ENCODE assay signal across 8 mouse cellular contexts in the genomic region with DNA sequence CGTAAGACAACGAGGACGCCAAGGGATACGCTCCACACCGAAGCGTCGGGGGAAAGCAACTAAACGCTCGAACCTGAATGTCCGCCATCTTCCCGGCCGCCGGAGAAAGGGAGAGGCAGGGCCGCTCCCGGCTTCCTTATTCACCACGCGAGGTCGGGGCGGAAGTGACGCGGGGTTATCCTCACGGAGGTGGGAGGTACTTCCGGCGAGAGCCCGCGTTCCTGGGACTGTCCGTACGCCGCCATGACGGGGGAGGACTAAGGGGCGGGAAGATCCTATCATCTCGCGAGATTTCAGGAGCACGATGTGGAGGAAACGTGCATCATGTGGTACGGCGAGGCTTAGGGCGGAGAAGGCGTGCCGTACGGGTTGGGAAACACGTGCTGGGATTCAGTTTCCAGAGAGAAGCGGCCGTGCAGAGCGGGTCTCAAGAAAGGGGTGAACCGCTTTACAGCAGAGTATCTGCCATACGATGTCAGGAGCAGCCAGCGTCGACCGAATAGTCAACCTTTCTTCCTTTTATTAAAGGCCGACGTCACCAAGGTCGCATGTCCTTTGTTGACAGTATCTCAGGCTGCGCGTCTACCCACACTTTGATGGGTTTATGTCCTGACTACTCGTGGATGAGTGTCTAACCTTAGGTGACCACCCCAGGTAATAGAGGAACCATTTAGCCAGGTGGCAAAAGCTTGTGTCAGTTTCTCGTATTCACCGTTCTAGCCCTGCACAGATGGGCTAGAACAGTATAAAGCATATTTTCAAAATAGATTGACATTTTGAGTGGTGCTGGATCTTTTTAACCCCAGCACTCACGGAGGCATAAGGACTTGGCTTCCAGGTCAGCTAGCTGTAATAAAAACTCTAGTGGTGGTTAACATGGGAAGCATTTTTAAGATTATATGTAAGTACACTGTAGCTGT. TPM values are rescaled to one million over a fixed set of nuclear protein-coding genes. Genes with fewer than 3 reads are reported as not detected.
DNase-seq lines count a peak whose midpoint lies in the region; ATAC-seq and TF ChIP-seq lines count a peak whose summit lies in the region.

A gene (minus strand): TSS at position 216 of the 920 bp plus-strand sequence.

- peak within 1 kb of the TSS; percentile 100 for H3K9ac ChIP-seq in ES-E14 (ENCODE audit: insufficient read depth, low read depth, low read length, poor library complexity, severe bottlenecking)
- peak within 1 kb of the TSS; percentile 86 for H3K9ac ChIP-seq in forebrain, embryonic 15.5 days (replicated peaks)

- intact Hi-C loops in heart, postnatal 25 days (cut with DNase I) = loop anchor here (5.0 kb wide), 1 partner anchor 137 kb away; a partner anchor contains a TSS

- ATAC-seq in forebrain, embryonic 15.5 days (replicated peaks) = peak; percentile 83
- ATAC-seq in neutrophil, adult 5-6 weeks (ENCODE audit: extremely low read depth, insufficient number of reproducible peaks, low FRiP score, poor library complexity, severe bottlenecking) = peak; percentile 65

- H3K9me3 ChIP-seq in ES-E14 (ENCODE audit: control insufficient read depth, insufficient read depth, low read depth, low read length) = no peaks in the 10 kb centered on the region
- no peaks in the 10 kb centered on the region for H3K9me3 ChIP-seq in forebrain, embryonic 15.5 days

- peak within 1 kb of the TSS; percentile 93 to 99 for H3K4me3 ChIP-seq in ES-E14 (ENCODE audit: insufficient read depth in 1 of 2, low read depth in 1 of 2, low read length in 2 of 2, poor library complexity in 1 of 2, severe bottlenecking in 1 of 2)
- H3K4me3 ChIP-seq in forebrain, embryonic 15.5 days = peak within 1 kb of the TSS; percentile 74
- H3K4me3 ChIP-seq in lung, adult 2 months (replicated peaks; ENCODE audit: extremely low read depth, low read depth, low read length) = peak within 1 kb of the TSS; percentile 98

- peaks cover 72% of the 10 kb centered on the region for H3K36me3 ChIP-seq in ES-E14 (ENCODE audit: control insufficient read depth, insufficient read depth, low read length, poor library complexity, severe bottlenecking)
- H3K36me3 ChIP-seq in forebrain, embryonic 15.5 days = peaks cover 62% of the 10 kb centered on the region

- DNase-seq in ES-E14 (ENCODE audit: low read depth, low spot score) = peak; percentile 99
- peak; percentile 99 for DNase-seq in cerebellum, adult 11-12 months
- peak; percentile 98 for DNase-seq in heart, postnatal 25 days (ENCODE audit: low spot score)
- DNase-seq in layer of hippocampus, adult 18-20 months (ENCODE audit: low spot score in 2 of 2) = peak; percentile 98 to 99
- peak; percentile 98 for DNase-seq in lung, adult 2 months
- peak; percentile 98 to 99 for DNase-seq in thymus, adult 18-20 months

- H3K27ac ChIP-seq in ES-E14 (ENCODE audit: insufficient read depth, low read depth, low read length, poor library complexity, severe bottlenecking) = peak within 1 kb of the TSS; percentile 96
- peak within 1 kb of the TSS; percentile 87 for H3K27ac ChIP-seq in forebrain, embryonic 15.5 days (replicated peaks)

- TF ChIP-seq POLR2A in lung, adult 2 months (IDR thresholded peaks at IDR 0.05; ENCODE audit: borderline replicate concordance, extremely low read depth, low read depth, low read length) = peak; percentile 82

- in situ Hi-C loops in ES-E14 (cut with MboI; ENCODE audit: low sequenced_read_pairs in 2 of 2, unreplicated experiment in 2 of 2) = no loop called here

- H3K4me1 ChIP-seq in ES-E14 (ENCODE audit: control insufficient read depth in 2 of 2, insufficient read depth in 2 of 2, low read length in 2 of 2, poor library complexity in 1 of 2) = peaks cover 0 to 11% of the 10 kb centered on the region in 2 experiments; a peak in 2 of 4 replicates
- peaks cover 55% of the 10 kb centered on the region for H3K4me1 ChIP-seq in forebrain, embryonic 15.5 days
- peaks cover 13% of the 10 kb centered on the region; the same call in 1 of the 2 replicates for H3K4me1 ChIP-seq in lung, adult 2 months (ENCODE audit: control insufficient read depth, insufficient read depth, low read length)

- no peaks in the 10 kb centered on the region for H3K27me3 ChIP-seq in forebrain, embryonic 15.5 days

- WGBS in forebrain, embryonic 15.5 days = under 1% methylated on average over 59 of the region's 59 CpGs
- 1% methylated on average over 59 of the region's 59 CpGs for WGBS in lung, adult 2 months

- H3K4me2 ChIP-seq in forebrain, embryonic 15.5 days (replicated peaks) = peak within 1 kb of the TSS; percentile 87

- TF ChIP-seq CTCF in lung, adult 2 months (IDR thresholded peaks at IDR 0.05; ENCODE audit: insufficient read depth, low read length) = no peak

TF ChIP-seq in ES-E14, 5 proteins besides CTCF, POLR2A, EP300 and RAD21:
- TF ChIP-seq HCFC1 (IDR thresholded peaks at IDR 0.05; ENCODE audit: borderline replicate concordance, insufficient read depth, low read length) (peak; percentile 73; the same call in 1 of the 2 replicates), CHD2 (IDR thresholded peaks at IDR 0.05; ENCODE audit: low read depth, low read length) (peak; percentile 94), ZNF384 (IDR thresholded peaks at IDR 0.05; ENCODE audit: low read depth, low read length) (no peak)

RNA-seq across cellular contexts. Expression of the gene that starts here (rescaled TPM):
- 1,746 and 1,854 TPM in 2 replicates for total RNA-seq in ES-E14 (2012; rRNA removed)
- polyA plus RNA-seq in forebrain, embryonic 15.5 days (2015; fragmentation: Nextera tagmentation; extraction: Ambion mirVana) = 982 and 1,055 TPM in 2 replicates
- total RNA-seq in heart, postnatal 25 days (2021) = 100 to 1,000 TPM; 517 to 569 TPM
- total RNA-seq in layer of hippocampus, adult 18-20 months (2021) = 100 to 1,000 TPM; 481 to 486 TPM
- polyA plus RNA-seq in lung, adult 2 months (2012; rRNA removed) = 125 and 221 TPM in 2 replicates
- total RNA-seq in neutrophil, adult 5-6 weeks (2017) = 587 and 609 TPM in 2 replicates

Comparison
In these comparisons a context has a peak if more than half of its experiments do, and no peak if none do; other contexts are left out.
1. Peak in every context shown above with its lines: DNase-seq, ATAC-seq, H3K4me3 ChIP-seq and H3K27ac ChIP-seq.